Mouse (Mus musculus) midbrain, embryonic 10.5 days (tissue): ENCODE measurements around the gene Rbm12. TPM values are rescaled to one million over a fixed set of nuclear protein-coding genes. Genes with fewer than 3 reads are reported as not detected.

Experiments
- DNase-seq: peaks from one replicate; pipeline ENCODE4 v3.0.0-alpha.2; 2017; ENCODE audit warnings: low spot score
- H3K27ac ChIP-seq: fragments of 300-500 bp; sonication (generic); replicated peaks from 2 replicates; pipeline ENCODE4 v1.5.1; 2016; ENCODE audit warnings: mild to moderate bottlenecking
- H3K27me3 ChIP-seq: fragments of 300-500 bp; sonication (generic); 2 replicates; pipeline ENCODE4 v1.6.1; 2016; ENCODE audit warnings: low read depth, mild to moderate bottlenecking; ENCODE audit not compliant: poor library complexity, severe bottlenecking
- H3K36me3 ChIP-seq: fragments of 300-500 bp; sonication (generic); 2 replicates; pipeline ENCODE4 v1.6.1; 2016; ENCODE audit warnings: mild to moderate bottlenecking, moderate library complexity
- H3K4me1 ChIP-seq: fragments of 300-500 bp; sonication (generic); 2 replicates; pipeline ENCODE4 v1.6.1; 2016
- H3K4me3 ChIP-seq: fragments of 300-500 bp; sonication (generic); 2 replicates; pipeline ENCODE4 v1.5.1; 2016; ENCODE audit warnings: mild to moderate bottlenecking, moderate library complexity
- H3K9me3 ChIP-seq: fragments of 300-500 bp; sonication (generic); replicated peaks from 2 replicates; pipeline ENCODE4 v1.6.1; 2016; ENCODE audit warnings: mild to moderate bottlenecking
- WGBS: fragments of 180-500 bp; shearing (Covaris S2); methylation state at CpG from one replicate; pipeline ENCODE4 v1.1.7; 2016; 5-methylcytosine and 5-hydroxymethylcytosine counted together
- polyA plus RNA-seq: library from polyadenylated mRNA; unstranded; fragments of >200 nt; fragmentation: Nextera tagmentation; extraction: Ambion mirVana; gene quantifications from 2 replicates; pipeline ENCODE4 v1.2.1, GENCODE M21; 2016

Rbm12 gene
- polyA plus RNA-seq, 1 experiment from 2014 or later: 43.9 TPM

- Histone ChIP-seq H3K36me3 (peaks cover 100% of the 10 kb centered on the region), H3K27ac (no peak overlapping the region), H3K4me1 (no peaks in the 10 kb centered on the region), H3K4me3 (no peak overlapping the region), H3K9me3 (no peaks in the 10 kb centered on the region), H3K27me3 (no peaks in the 10 kb centered on the region)
- WGBS: 97% methylated on average over 15 of the region's 15 CpGs
- DNase-seq: no peak
Measured at GRCm38 (mm10) chr2:156073725-156074124, 38.1 kb downstream of the Rbm12 start.

DNA sequence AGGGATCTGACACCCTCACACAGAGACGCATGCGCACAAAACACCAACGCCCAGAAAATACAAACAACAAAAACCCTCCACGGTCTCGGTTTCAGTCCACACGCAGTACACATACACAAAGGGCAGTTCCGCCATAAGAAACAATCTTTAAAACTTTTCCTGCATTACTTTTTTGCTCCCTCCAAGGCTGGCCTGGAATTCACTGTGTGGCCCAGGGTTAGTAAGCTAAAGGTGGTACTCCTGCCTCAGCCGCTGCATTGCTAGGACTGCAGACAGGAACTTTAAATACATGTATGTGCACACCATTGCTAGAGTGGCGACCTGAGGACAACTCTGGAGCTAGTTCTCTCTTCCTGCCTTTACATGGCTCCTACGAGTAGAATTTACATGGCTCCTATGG lies 40.5 kb downstream of the Rbm12 start:
- H3K36me3 ChIP-seq: peaks cover 95% of the 10 kb centered on the region
- WGBS: 96% methylated on average over 10 of the region's 10 CpGs
- H3K4me1 ChIP-seq: peaks cover 11% of the 10 kb centered on the region
- peaks cover 2% of the 10 kb centered on the region; the same call in 1 of the 2 replicates for H3K27me3 ChIP-seq
- no peak overlapping the region for H3K4me3 ChIP-seq
- no peak overlapping the region for H3K27ac ChIP-seq
- H3K9me3 ChIP-seq: no peaks in the 10 kb centered on the region
- DNase-seq: no peak

DNA sequence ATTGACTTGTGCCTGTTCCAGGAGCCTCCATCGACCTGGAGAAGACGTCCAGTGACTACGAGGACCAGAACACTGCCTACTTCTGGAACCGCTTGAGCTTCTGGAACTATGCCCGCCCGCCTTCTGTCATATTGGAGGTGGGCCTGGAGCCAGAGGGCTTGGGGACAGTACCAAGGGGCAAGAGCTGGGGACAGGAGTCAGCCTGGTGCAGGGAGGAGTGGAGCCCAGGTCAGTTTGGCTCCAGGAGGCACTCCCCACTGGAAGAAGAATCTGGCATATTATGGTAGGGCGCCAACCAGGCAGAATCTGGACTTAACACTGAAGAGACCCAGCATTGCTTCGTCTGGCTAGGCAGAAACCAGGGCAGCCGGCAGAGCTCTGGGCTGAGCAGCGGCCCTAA lies 43.9 kb downstream of the Rbm12 start:
- H3K9me3 ChIP-seq: no peaks in the 10 kb centered on the region
- no peak for DNase-seq
- peaks cover 25% of the 10 kb centered on the region for H3K4me1 ChIP-seq
- H3K27ac ChIP-seq: no peak overlapping the region
- H3K36me3 ChIP-seq: peaks cover 62% of the 10 kb centered on the region
- 93% methylated on average over 10 of the region's 10 CpGs for WGBS
- H3K4me3 ChIP-seq: no peak overlapping the region
- peaks cover 4% of the 10 kb centered on the region; the same call in 1 of the 2 replicates for H3K27me3 ChIP-seq

- Histone ChIP-seq H3K27me3 (peaks cover 4% of the 10 kb centered on the region; the same call in 1 of the 2 replicates), H3K4me3 (peak overlapping the region; percentile 73), H3K4me1 (peaks cover 25% of the 10 kb centered on the region), H3K27ac (peak overlapping the region; percentile 95), H3K36me3 (peaks cover 44% of the 10 kb centered on the region), H3K9me3 (no peaks in the 10 kb centered on the region)
- DNase-seq: no peak
- WGBS: 39% methylated on average over 10 of the region's 10 CpGs
Measured at GRCm38 (mm10) chr2:156066126-156066525, 45.7 kb downstream of the Rbm12 start.

- Histone ChIP-seq H3K4me1 (peaks cover 25% of the 10 kb centered on the region), H3K4me3 (peak within 1 kb of the TSS; percentile 73), H3K36me3 (peaks cover 36% of the 10 kb centered on the region), H3K27ac (peak within 1 kb of the TSS; percentile 95), H3K27me3 (peaks cover 4% of the 10 kb centered on the region; the same call in 1 of the 2 replicates), H3K9me3 (no peaks in the 10 kb centered on the region)
- under 1% methylated on average over 81 of the region's 81 CpGs for WGBS
- DNase-seq: peak; percentile 87
Measured at GRCm38 (mm10) chr2:156065099-156066041, 46.4 kb downstream of the Rbm12 start, which contains the start of gene Spag4. TSS of gene Spag4 (plus strand) at chr2:156065175.

DNA sequence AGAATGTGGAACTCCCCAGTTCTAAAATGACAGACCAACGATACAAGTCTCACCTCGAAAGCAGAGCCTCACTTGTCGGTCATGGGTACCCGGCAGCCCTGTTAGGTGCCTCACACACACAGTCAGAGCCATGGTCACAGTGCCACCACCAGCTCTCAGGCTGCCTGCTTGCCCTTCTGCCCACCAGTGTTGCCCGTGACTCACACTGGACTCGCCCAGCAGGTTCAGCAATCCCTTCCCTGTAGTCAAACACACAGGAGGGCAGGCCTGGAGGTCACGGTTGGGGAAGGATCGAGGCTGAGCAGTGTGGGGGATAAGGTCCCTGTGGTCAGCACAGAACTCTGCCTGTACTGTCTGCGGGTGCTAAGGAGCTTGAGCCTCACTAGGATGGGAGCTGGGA lies 59.0 kb downstream of the Rbm12 start, which contains the start of gene Fer1l4:
Gene Fer1l4 (minus strand): TSS at position 132 of the 400 bp plus-strand sequence.
- 88% methylated on average over 9 of the region's 9 CpGs for WGBS
- Histone ChIP-seq H3K27ac (no peak within 1 kb of the TSS), H3K27me3 (peaks cover 16% of the 10 kb centered on the region), H3K4me1 (no peaks in the 10 kb centered on the region), H3K9me3 (no peaks in the 10 kb centered on the region), H3K36me3 (no peaks in the 10 kb centered on the region), H3K4me3 (no peak within 1 kb of the TSS)
- no peak for DNase-seq

DNA sequence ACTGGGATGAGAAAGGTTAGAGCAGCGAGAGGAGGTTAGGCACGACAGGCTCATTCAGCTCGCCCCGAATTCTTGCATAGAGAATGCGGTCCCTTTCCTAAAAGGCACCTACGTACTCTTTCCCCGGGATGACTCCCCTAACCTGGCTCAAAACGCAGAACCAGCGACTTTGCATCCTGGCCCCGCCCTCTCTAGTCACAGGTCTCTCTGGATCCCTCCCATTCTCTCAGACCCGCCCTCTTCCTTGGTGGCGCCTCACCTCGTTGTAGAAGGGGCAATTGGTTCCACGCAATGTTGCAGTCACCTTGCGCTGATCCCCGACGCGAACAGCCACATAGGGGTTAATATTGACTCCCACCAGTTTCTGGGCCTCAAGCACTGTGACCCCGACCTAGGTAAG lies 63.8 kb downstream of the Rbm12 start:
- H3K27ac ChIP-seq: no peak overlapping the region
- H3K4me3 ChIP-seq: no peak overlapping the region
- no peak for DNase-seq
- peaks cover 27% of the 10 kb centered on the region for H3K27me3 ChIP-seq
- H3K36me3 ChIP-seq: no peaks in the 10 kb centered on the region
- H3K9me3 ChIP-seq: no peaks in the 10 kb centered on the region
- 6% methylated on average over 19 of the region's 19 CpGs for WGBS
- H3K4me1 ChIP-seq: no peaks in the 10 kb centered on the region

DNA sequence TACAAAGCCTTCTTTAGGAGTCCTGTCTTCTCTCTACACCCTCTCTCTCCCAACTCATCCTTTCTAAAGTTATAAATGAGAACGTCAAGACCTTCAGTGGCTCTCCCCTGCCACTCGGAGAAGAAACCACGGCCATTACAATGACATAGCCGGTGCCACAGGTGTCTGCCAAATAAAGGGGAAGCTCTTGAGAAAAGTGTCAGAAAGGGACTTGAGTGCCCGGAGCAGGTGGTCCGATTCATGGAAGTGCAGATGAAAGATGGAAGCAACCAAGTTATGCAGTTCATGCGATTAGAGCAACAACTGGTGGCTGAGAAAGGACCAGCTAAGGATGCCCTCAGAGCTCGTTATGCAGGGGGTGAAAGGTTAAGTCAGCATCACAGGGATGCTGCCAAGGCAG lies 68.9 kb downstream of the Rbm12 start:
- Histone ChIP-seq H3K9me3 (no peaks in the 10 kb centered on the region), H3K36me3 (no peaks in the 10 kb centered on the region), H3K27ac (no peak overlapping the region), H3K4me1 (no peaks in the 10 kb centered on the region), H3K4me3 (no peak overlapping the region), H3K27me3 (peaks cover 11% of the 10 kb centered on the region)
- DNase-seq: no peak
- 86% methylated on average over 8 of the region's 8 CpGs for WGBS

Other genes with a start within 250 kb of the Rbm12 start
- gene Uqcc1, start 181.7 kb downstream of the Rbm12 start, polyA plus RNA-seq: 81.9 and 86.3 TPM in 2 replicates
- 0.10 TPM in 1 of 2 replicates, not detected in the other for gene Gm15557, start 171.2 kb downstream of the Rbm12 start, polyA plus RNA-seq
- gene Gdf5, start 166.6 kb downstream of the Rbm12 start, polyA plus RNA-seq: 0.07 TPM in 2 replicates
- 24.1 and 24.3 TPM in 2 replicates for gene Cep250, start 155.5 kb downstream of the Rbm12 start, polyA plus RNA-seq
- gene 6430550D23Rik, start 104.0 kb downstream of the Rbm12 start, polyA plus RNA-seq: 1.2 and 2.3 TPM in 2 replicates
- gene Ergic3, start 103.9 kb downstream of the Rbm12 start, polyA plus RNA-seq: 211 and 239 TPM in 2 replicates
- gene Fer1l4, start 59.0 kb downstream of the Rbm12 start, polyA plus RNA-seq: 0.04 and 0.16 TPM in 2 replicates
- 6.1 and 6.5 TPM in 2 replicates for gene Spag4, start 46.8 kb downstream of the Rbm12 start, polyA plus RNA-seq
- gene Cpne1, start within 50 bp of the Rbm12 start, polyA plus RNA-seq: 58.9 and 67.0 TPM in 2 replicates
- 19.1 and 27.3 TPM in 2 replicates for gene Gm28036, start 15.1 kb upstream of the Rbm12 start, polyA plus RNA-seq
- 426 and 441 TPM in 2 replicates for gene Romo1, start 32.1 kb upstream of the Rbm12 start, polyA plus RNA-seq
- 46.0 and 46.7 TPM in 2 replicates for gene Nfs1, start 32.2 kb upstream of the Rbm12 start, polyA plus RNA-seq
- 584 and 587 TPM in 2 replicates for gene Rbm39, start 68.3 kb upstream of the Rbm12 start, polyA plus RNA-seq
- 75.5 and 82.8 TPM in 2 replicates for gene Phf20, start 84.5 kb upstream of the Rbm12 start, polyA plus RNA-seq
- gene Cnbd2, start 200.3 kb upstream of the Rbm12 start, polyA plus RNA-seq: 3.1 and 3.4 TPM in 2 replicates
- gene Scand1, start 200.7 kb upstream of the Rbm12 start, polyA plus RNA-seq: 64.7 and 70.3 TPM in 2 replicates